In the genomic region with DNA sequence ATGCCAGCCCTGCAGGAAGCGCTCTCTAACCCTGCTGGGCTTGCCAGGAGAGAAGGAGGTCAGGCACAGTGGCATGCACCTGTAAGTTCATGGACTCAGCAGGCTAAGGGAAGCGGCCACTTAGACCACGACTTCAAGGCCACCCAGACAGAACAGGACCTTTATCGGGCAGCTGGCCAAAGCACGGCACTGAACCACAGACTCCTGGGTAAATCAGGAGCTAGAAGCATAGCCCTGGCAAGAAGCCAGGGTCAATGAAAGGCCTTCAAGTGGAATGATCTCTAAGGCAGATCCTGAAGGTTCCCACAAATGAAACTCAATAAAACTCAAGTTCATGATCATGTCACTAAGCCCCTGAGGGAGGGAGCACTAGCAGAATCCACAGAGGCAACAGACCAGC, we compare ENCODE assay signal across 11 mouse cellular contexts. TPM values are rescaled to one million over a fixed set of nuclear protein-coding genes. Genes with fewer than 3 reads are reported as not detected.
DNase-seq lines count a peak whose midpoint lies in the region; ATAC-seq and TF ChIP-seq lines count a peak whose summit lies in the region.
"Had no signal": no experiment of that assay in that cellular context is flagged by ENCODE, and none has a peak within 500 bp of the region (broad histone marks: within the 10 kb centered on the region; RNA-seq: fewer than 3 reads in every experiment).

No protein-coding gene starts in this region.

- CTCF ChIA-PET in Patski (lab: Charles Lee) = no interaction called here

- no peak overlapping the region for H3K4me3 ChIP-seq in hindbrain, postnatal 0 days (ENCODE audit: low read length)
- no peak overlapping the region for H3K4me3 ChIP-seq in hindbrain, embryonic 11.5 days (ENCODE audit: low read depth, low read length)
- H3K4me3 ChIP-seq: embryonic facial prominence, embryonic 13.5 days; liver, embryonic 13.5 days had no signal

- DNase-seq in hindbrain, postnatal 0 days (ENCODE audit: low spot score) = peak; percentile 43
- DNase-seq in hindbrain, embryonic 11.5 days (ENCODE audit: low spot score) = no peak
- no peak for DNase-seq in Patski (ENCODE audit: low read depth, low spot score)
- DNase-seq in brain, embryonic 14.5 days (ENCODE audit: low read depth) = peak; percentile 72
- peak; percentile 74 to 84 for DNase-seq in kidney, postnatal 4 days
- DNase-seq in thymus, postnatal 25 days = no peak
- no peak for DNase-seq in layer of hippocampus, adult 8-10 months (ENCODE audit: low spot score in 2 of 2)
- no peak for DNase-seq in cerebellum, adult 8-10 months
- DNase-seq: liver, embryonic 13.5 days had no signal

- POLR2A ChIA-PET in Patski (lab: Charles Lee) = interaction anchor here (0.9 kb wide), 1 partner anchor 11 kb away, joined by 3 read pairs; the partner anchor contains the start of gene Rcc1l

- no peaks in the 10 kb centered on the region for H3K27me3 ChIP-seq in hindbrain, postnatal 0 days (ENCODE audit: insufficient read depth, low read length)
- H3K27me3 ChIP-seq in hindbrain, embryonic 11.5 days (ENCODE audit: control insufficient read depth, insufficient read depth, low read length) = no peaks in the 10 kb centered on the region
- no peaks in the 10 kb centered on the region for H3K27me3 ChIP-seq in Patski
- H3K27me3 ChIP-seq: CH12.LX; embryonic facial prominence, embryonic 13.5 days; liver, embryonic 13.5 days had no signal

- peaks cover 5% of the 10 kb centered on the region; the same call in 1 of the 2 replicates for H3K4me1 ChIP-seq in hindbrain, postnatal 0 days (ENCODE audit: insufficient read depth, low read length)
- H3K4me1 ChIP-seq in hindbrain, embryonic 11.5 days (replicated peaks; ENCODE audit: control insufficient read depth, insufficient read depth, low read length) = 0 out of 2 replicates have a peak, but pooled peaks cover 2% of the 10 kb centered on the region
- H3K4me1 ChIP-seq: liver, embryonic 13.5 days had no signal

- WGBS in hindbrain, postnatal 0 days = 45% methylated on average over 5 of the region's 5 CpGs
- 90% methylated on average over 5 of the region's 5 CpGs for WGBS in hindbrain, embryonic 11.5 days

- no peak for TF ChIP-seq POLR2A in brain, embryonic 14.5 days (IDR thresholded peaks at IDR 0.05; ENCODE audit: borderline replicate concordance, extremely low read depth, insufficient read depth, insufficient read length, poor library complexity, severe bottlenecking)

- H3K36me3 ChIP-seq in hindbrain, postnatal 0 days (ENCODE audit: insufficient read depth, low read length) = peaks cover 20% of the 10 kb centered on the region
- no peaks in the 10 kb centered on the region for H3K36me3 ChIP-seq in hindbrain, embryonic 11.5 days (ENCODE audit: control insufficient read depth, insufficient read depth, low read length)

- no peak for ATAC-seq in hindbrain, postnatal 0 days
- ATAC-seq in hindbrain, embryonic 11.5 days (ENCODE audit: low FRiP score) = no peak
- ATAC-seq in Patski = peak; percentile 39

- 0 out of 2 replicates have a peak overlapping the region, but pooled peaks have one; percentile 20 for H3K27ac ChIP-seq in hindbrain, postnatal 0 days
- H3K27ac ChIP-seq in hindbrain, embryonic 11.5 days (ENCODE audit: low read depth, low read length) = no peak overlapping the region
- H3K27ac ChIP-seq: embryonic facial prominence, embryonic 13.5 days; liver, embryonic 13.5 days had no signal

- in situ Hi-C loops in Patski (cut with MboI; ENCODE audit: low pct_unique_long_range_greater_than_20kb) = no loop called here

- no peaks in the 10 kb centered on the region for H3K9me3 ChIP-seq in hindbrain, postnatal 0 days (ENCODE audit: low read length)
- H3K9me3 ChIP-seq in hindbrain, embryonic 11.5 days (ENCODE audit: control insufficient read depth, low read length) = no peaks in the 10 kb centered on the region
- H3K9me3 ChIP-seq: embryonic facial prominence, embryonic 13.5 days; liver, embryonic 13.5 days had no signal

- H3K9ac ChIP-seq in hindbrain, postnatal 0 days (replicated peaks; ENCODE audit: low read length) = no peak overlapping the region
- no peak overlapping the region for H3K9ac ChIP-seq in hindbrain, embryonic 11.5 days (ENCODE audit: low read depth, low read length)
- H3K9ac ChIP-seq: embryonic facial prominence, embryonic 13.5 days; liver, embryonic 13.5 days had no signal

- TF ChIP-seq CTCF in hindbrain, postnatal 0 days (IDR thresholded peaks at IDR 0.05; ENCODE audit: low read depth) = no peak
- TF ChIP-seq CTCF in Patski (IDR thresholded peaks at IDR 0.05) = no peak
- TF ChIP-seq CTCF in brain, embryonic 14.5 days (IDR thresholded peaks at IDR 0.05; ENCODE audit: borderline replicate concordance, extremely low read depth, insufficient read depth, insufficient read length) = no peak

- no peak overlapping the region for H3K4me2 ChIP-seq in hindbrain, postnatal 0 days (ENCODE audit: low read depth, low read length)
- no peak overlapping the region for H3K4me2 ChIP-seq in hindbrain, embryonic 11.5 days (replicated peaks; ENCODE audit: low read depth, low read length)
- H3K4me2 ChIP-seq: embryonic facial prominence, embryonic 13.5 days; liver, embryonic 13.5 days had no signal

RNA-seq across cellular contexts. Expression of gene Rcc1l, which starts 11.9 kb away (rescaled TPM):
- 20.6 and 23.0 TPM in 2 replicates for total RNA-seq in hindbrain, postnatal 0 days (2014; rRNA removed)
- polyA plus RNA-seq in hindbrain, postnatal 0 days (2015; fragmentation: Nextera tagmentation; extraction: Ambion mirVana) = 21.5 and 21.7 TPM in 2 replicates
- 21.8 and 22.8 TPM in 2 replicates for polyA plus RNA-seq in hindbrain, embryonic 11.5 days (2014; fragmentation: Nextera tagmentation; extraction: Ambion mirVana)
- polyA plus RNA-seq in Patski (2021) = 44.6 TPM
- 15.5 and 18.0 TPM in 2 replicates for polyA plus RNA-seq in brain, embryonic 14.5 days (2012; rRNA removed)
- 10 to 100 TPM; 15.6 to 18.8 (median 16.9) TPM for total RNA-seq in layer of hippocampus, adult 8-10 months (2022)

RNA-seq across cellular contexts. Expression of gene Gtf2ird2, which starts 19.1 kb away (rescaled TPM):
- 14.6 and 19.7 TPM in 2 replicates for total RNA-seq in hindbrain, postnatal 0 days (2014; rRNA removed)
- 11.6 and 12.6 TPM in 2 replicates for polyA plus RNA-seq in hindbrain, postnatal 0 days (2015; fragmentation: Nextera tagmentation; extraction: Ambion mirVana)
- polyA plus RNA-seq in hindbrain, embryonic 11.5 days (2014; fragmentation: Nextera tagmentation; extraction: Ambion mirVana) = 7.1 and 8.2 TPM in 2 replicates
- 11.1 TPM for polyA plus RNA-seq in Patski (2021)
- polyA plus RNA-seq in brain, embryonic 14.5 days (2012; rRNA removed) = 17.9 and 22.1 TPM in 2 replicates
- 10 to 100 TPM; 16.1 to 19.6 (median 16.4) TPM for total RNA-seq in layer of hippocampus, adult 8-10 months (2022)

Comparison
In these comparisons a context has a peak if more than half of its experiments do, and no peak if none do; other contexts are left out.
1. DNase-seq: peak in hindbrain, postnatal 0 days (single experiment), brain, embryonic 14.5 days (single experiment) and kidney, postnatal 4 days (2 of 2); none in hindbrain, embryonic 11.5 days (single experiment), Patski (single experiment), thymus, postnatal 25 days (single experiment), layer of hippocampus, adult 8-10 months (0 of 2) and cerebellum, adult 8-10 months (single experiment).